15 mouse cellular contexts compared by ENCODE assay signal in genomic region chr16:23259580-23259979, GRCm38 (mm10). TPM values are rescaled to one million over a fixed set of nuclear protein-coding genes. Genes with fewer than 3 reads are reported as not detected.
A peak's percentile ranks its signal among the peaks of the same experiment; 100 is the strongest.
DNase-seq lines count a peak whose midpoint lies in the region; ATAC-seq and TF ChIP-seq lines count a peak whose summit lies in the region.
"Had no signal": no experiment of that assay in that cellular context is flagged by ENCODE, and none has a peak within 500 bp of the region (broad histone marks: within the 10 kb centered on the region; RNA-seq: fewer than 3 reads in every experiment).

No protein-coding gene starts in this region.

- peak overlapping the region; percentile 16; the same call in 1 of the 2 replicates for H3K4me2 ChIP-seq in heart, embryonic 11.5 days
- H3K4me2 ChIP-seq in lung, embryonic 15.5 days, result no peak overlapping the region
- no peak overlapping the region for H3K4me2 ChIP-seq in stomach, embryonic 16.5 days (ENCODE audit: low read depth, low read length)
- no peak overlapping the region for H3K4me2 ChIP-seq in stomach, postnatal 0 days (replicated peaks; ENCODE audit: low read depth)

- DNase-seq in heart, postnatal 10 days, result no peak
- DNase-seq in lung, postnatal 25 days (ENCODE audit: low spot score), result no peak
- no peak for DNase-seq in stomach, postnatal 0 days (ENCODE audit: low spot score)
- DNase-seq in left cerebral cortex, adult 8-10 months (ENCODE audit: low spot score in 2 of 2), result no peak
- DNase-seq: adrenal gland, adult 8-10 months; cerebellum, adult 11-12 months; cerebellum, postnatal 36 days; lung, postnatal 14 days; thymus, postnatal 14 days had no signal

- no peak overlapping the region for H3K27ac ChIP-seq in heart, embryonic 11.5 days (ENCODE audit: low read depth, low read length)
- peak overlapping the region; percentile 58 for H3K27ac ChIP-seq in lung, embryonic 15.5 days
- H3K27ac ChIP-seq in stomach, embryonic 16.5 days (ENCODE audit: low read length), result no peak overlapping the region
- H3K27ac ChIP-seq in stomach, postnatal 0 days (replicated peaks), result no peak overlapping the region
- H3K27ac ChIP-seq: neural tube, embryonic 12.5 days had no signal

- no peaks in the 10 kb centered on the region for H3K36me3 ChIP-seq in heart, embryonic 11.5 days (ENCODE audit: control insufficient read depth, insufficient read depth, low read length)
- H3K36me3 ChIP-seq in lung, embryonic 15.5 days, result peaks cover 8% of the 10 kb centered on the region
- no peaks in the 10 kb centered on the region for H3K36me3 ChIP-seq in stomach, embryonic 16.5 days (ENCODE audit: control insufficient read depth, insufficient read depth, low read length)
- H3K36me3 ChIP-seq in stomach, postnatal 0 days (ENCODE audit: control insufficient read depth, insufficient read depth, low read length), result no peaks in the 10 kb centered on the region

- H3K9me3 ChIP-seq in heart, embryonic 11.5 days (replicated peaks; ENCODE audit: control insufficient read depth, low read length), result no peaks in the 10 kb centered on the region
- H3K9me3 ChIP-seq in lung, embryonic 15.5 days, result no peaks in the 10 kb centered on the region
- peaks cover 3% of the 10 kb centered on the region; the same call in 1 of the 2 replicates for H3K9me3 ChIP-seq in stomach, embryonic 16.5 days (replicated peaks; ENCODE audit: control insufficient read depth, low read length)
- H3K9me3 ChIP-seq in stomach, postnatal 0 days (ENCODE audit: control insufficient read depth, low read length), result no peaks in the 10 kb centered on the region
- H3K9me3 ChIP-seq: neural tube, embryonic 12.5 days had no signal

- no peak overlapping the region for H3K4me3 ChIP-seq in heart, embryonic 11.5 days (ENCODE audit: low read depth, low read length)
- H3K4me3 ChIP-seq in lung, embryonic 15.5 days, result no peak overlapping the region
- H3K4me3 ChIP-seq in stomach, embryonic 16.5 days (replicated peaks; ENCODE audit: low read length), result no peak overlapping the region
- H3K4me3 ChIP-seq in stomach, postnatal 0 days (ENCODE audit: low read depth, low read length), result no peak overlapping the region
- H3K4me3 ChIP-seq: neural tube, embryonic 12.5 days had no signal

- no peak for ATAC-seq in heart, embryonic 11.5 days (replicated peaks; ENCODE audit: insufficient number of reproducible peaks, low FRiP score, low TSS enrichment)
- 0 out of 2 replicates have a peak, but pooled peaks have one; percentile 47 for ATAC-seq in lung, embryonic 15.5 days (ENCODE audit: borderline replicate concordance, extremely low read depth, low FRiP score, low TSS enrichment)
- ATAC-seq in stomach, embryonic 16.5 days (ENCODE audit: insufficient read depth, low FRiP score), result 0 out of 2 replicates have a peak, but pooled peaks have one; percentile 19
- ATAC-seq in stomach, postnatal 0 days (ENCODE audit: low FRiP score, low TSS enrichment), result no peak
- ATAC-seq: CD4-positive, CD25-positive, alpha-beta regulatory T cell, adult 4 months had no signal

- intact Hi-C loops in heart, postnatal 10 days (cut with DNase I), result no loop called here

- TF ChIP-seq CTCF in stomach, postnatal 0 days (IDR thresholded peaks at IDR 0.05; ENCODE audit: low read depth), result no peak

- H3K9ac ChIP-seq in heart, embryonic 11.5 days (ENCODE audit: low read depth, low read length), result no peak overlapping the region
- no peak overlapping the region for H3K9ac ChIP-seq in lung, embryonic 15.5 days
- H3K9ac ChIP-seq in stomach, embryonic 16.5 days (ENCODE audit: low read length), result no peak overlapping the region
- no peak overlapping the region for H3K9ac ChIP-seq in stomach, postnatal 0 days (ENCODE audit: low read length)
- H3K9ac ChIP-seq: neural tube, embryonic 12.5 days had no signal

- 27% methylated on average over 3 of the region's 3 CpGs for WGBS in heart, embryonic 11.5 days (ENCODE audit: insufficient replicate concordance)
- 72% methylated on average over 3 of the region's 3 CpGs for WGBS in lung, embryonic 15.5 days
- WGBS in stomach, embryonic 16.5 days, result 65% methylated on average over 3 of the region's 3 CpGs
- 74% methylated on average over 3 of the region's 3 CpGs for WGBS in stomach, postnatal 0 days

- TF ChIP-seq EP300 in stomach, postnatal 0 days (optimal IDR thresholded peaks at IDR 0.05), result no peak

- H3K4me1 ChIP-seq in heart, embryonic 11.5 days (ENCODE audit: control insufficient read depth, insufficient read depth, low read length), result peaks cover 34% of the 10 kb centered on the region
- peaks cover 32% of the 10 kb centered on the region for H3K4me1 ChIP-seq in lung, embryonic 15.5 days
- peaks cover 14% of the 10 kb centered on the region; the same call in 1 of the 2 replicates for H3K4me1 ChIP-seq in stomach, embryonic 16.5 days (ENCODE audit: control insufficient read depth, insufficient read depth, low read length)
- H3K4me1 ChIP-seq in stomach, postnatal 0 days (replicated peaks; ENCODE audit: control insufficient read depth, insufficient read depth), result no peaks in the 10 kb centered on the region

- H3K27me3 ChIP-seq in heart, embryonic 11.5 days (ENCODE audit: control insufficient read depth, insufficient read depth, low read length), result peaks cover 32% of the 10 kb centered on the region
- no peaks in the 10 kb centered on the region for H3K27me3 ChIP-seq in lung, embryonic 15.5 days
- no peaks in the 10 kb centered on the region for H3K27me3 ChIP-seq in stomach, embryonic 16.5 days (ENCODE audit: control insufficient read depth, insufficient read depth, low read length)
- H3K27me3 ChIP-seq in stomach, postnatal 0 days (ENCODE audit: control insufficient read depth, insufficient read depth, low read length), result no peaks in the 10 kb centered on the region
- H3K27me3 ChIP-seq: neural tube, embryonic 12.5 days had no signal

RNA-seq across cellular contexts. Expression of gene St6gal1, which starts 35.0 kb away (rescaled TPM):
- 16.3 and 18.5 TPM in 2 replicates for polyA plus RNA-seq in heart, embryonic 11.5 days (2014; fragmentation: Nextera tagmentation; extraction: Ambion mirVana)
- total RNA-seq in heart, postnatal 10 days (2021), result 10 to 100 TPM; 14.4 to 17.9 TPM
- polyA plus RNA-seq in lung, embryonic 15.5 days (2015; fragmentation: Nextera tagmentation; extraction: Ambion mirVana), result 48.0 and 52.7 TPM in 2 replicates
- polyA plus RNA-seq in stomach, embryonic 16.5 days (2015; fragmentation: Nextera tagmentation; extraction: Ambion mirVana), result 16.6 and 17.6 TPM in 2 replicates
- 7.7 and 7.9 TPM in 2 replicates for polyA plus RNA-seq in stomach, postnatal 0 days (2015; fragmentation: Nextera tagmentation; extraction: Ambion mirVana)
- 10 to 100 TPM; 14.9 to 20.4 (median 17.1) TPM for total RNA-seq in left cerebral cortex, adult 8-10 months (2022)
- total RNA-seq: MEL had no signal

Comparison
In these comparisons a context has a peak if more than half of its experiments do, and no peak if none do; other contexts are left out.
1. ATAC-seq: peak in lung, embryonic 15.5 days (single experiment) and stomach, embryonic 16.5 days (single experiment); none in heart, embryonic 11.5 days (single experiment) and stomach, postnatal 0 days (single experiment).